Mouse (Mus musculus) CD4-positive, CD25-positive, alpha-beta regulatory T cell, adult 4 months (primary cell): ENCODE results near the gene Rb1. TPM values are rescaled to one million over a fixed set of nuclear protein-coding genes. Genes with fewer than 3 reads are reported as not detected.

Source experiments
- ATAC-seq: one replicate; pipeline ENCODE4 v1.8.0; 2017
- polyA plus RNA-seq, 2 experiments: library from polyadenylated mRNA; unstranded; fragments of 100-300 nt; shearing (Covaris generic); gene quantifications; one replicate each; pipeline ENCODE4 v1.2.1; 2017

Rb1 gene
- polyA plus RNA-seq, 2 experiments from 2014 or later: 10.0 to 85.9 TPM

DNA sequence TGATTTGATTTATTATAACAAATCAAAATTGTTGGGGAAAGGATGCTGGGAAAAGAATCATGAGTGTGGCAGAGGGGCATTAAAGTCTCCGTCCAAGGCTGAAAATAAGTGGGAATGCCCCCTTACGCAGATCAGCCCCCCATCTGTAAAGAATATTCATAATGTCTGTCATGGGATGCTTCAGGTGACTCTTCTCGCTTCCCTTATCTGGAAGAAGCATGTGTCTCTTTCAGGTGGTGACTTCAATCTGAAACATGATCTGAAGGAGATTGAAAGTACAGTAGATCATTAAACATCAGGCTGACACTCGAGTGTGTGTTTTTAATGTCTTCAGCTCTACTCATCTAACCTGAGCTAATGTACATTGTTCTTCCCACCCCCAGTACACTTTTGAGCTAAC, 180.1 kb downstream of the Rb1 start:
- ATAC-seq: no peak

DNA sequence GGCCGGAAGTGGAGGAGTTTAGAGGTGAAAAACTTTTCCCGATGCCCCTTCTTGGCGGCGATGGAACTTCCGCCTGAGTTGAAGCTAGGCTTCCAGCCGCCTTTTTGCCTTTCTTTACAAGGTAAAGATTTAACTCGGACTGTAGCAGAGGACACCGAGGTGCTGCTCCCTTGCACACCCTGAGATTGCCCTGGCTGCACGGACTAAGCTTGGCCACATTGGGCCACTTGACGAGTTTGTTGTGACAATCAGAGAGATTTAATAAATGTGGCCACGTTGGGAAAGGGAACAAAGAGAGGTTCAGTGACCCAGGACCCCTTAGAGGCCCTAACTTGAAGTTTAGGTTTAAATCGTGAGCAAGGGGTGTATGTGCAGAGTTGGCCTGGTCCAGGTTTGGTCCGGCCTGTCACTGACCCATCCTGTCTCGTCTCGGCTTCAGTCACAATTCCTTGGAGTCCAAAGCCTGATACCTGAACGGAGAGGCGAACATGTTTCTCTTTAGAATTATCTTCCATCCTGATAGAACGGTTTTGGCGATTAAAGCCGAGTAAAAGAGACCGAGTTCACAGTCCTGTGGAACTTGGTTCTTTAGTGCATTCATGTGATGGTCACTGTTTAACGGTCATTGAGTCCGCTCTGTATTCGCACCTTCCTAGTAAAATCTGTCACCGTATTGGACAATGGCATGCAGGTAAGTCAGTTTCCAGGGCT, 181.8 kb downstream of the Rb1 start:
- no peak for ATAC-seq

DNA sequence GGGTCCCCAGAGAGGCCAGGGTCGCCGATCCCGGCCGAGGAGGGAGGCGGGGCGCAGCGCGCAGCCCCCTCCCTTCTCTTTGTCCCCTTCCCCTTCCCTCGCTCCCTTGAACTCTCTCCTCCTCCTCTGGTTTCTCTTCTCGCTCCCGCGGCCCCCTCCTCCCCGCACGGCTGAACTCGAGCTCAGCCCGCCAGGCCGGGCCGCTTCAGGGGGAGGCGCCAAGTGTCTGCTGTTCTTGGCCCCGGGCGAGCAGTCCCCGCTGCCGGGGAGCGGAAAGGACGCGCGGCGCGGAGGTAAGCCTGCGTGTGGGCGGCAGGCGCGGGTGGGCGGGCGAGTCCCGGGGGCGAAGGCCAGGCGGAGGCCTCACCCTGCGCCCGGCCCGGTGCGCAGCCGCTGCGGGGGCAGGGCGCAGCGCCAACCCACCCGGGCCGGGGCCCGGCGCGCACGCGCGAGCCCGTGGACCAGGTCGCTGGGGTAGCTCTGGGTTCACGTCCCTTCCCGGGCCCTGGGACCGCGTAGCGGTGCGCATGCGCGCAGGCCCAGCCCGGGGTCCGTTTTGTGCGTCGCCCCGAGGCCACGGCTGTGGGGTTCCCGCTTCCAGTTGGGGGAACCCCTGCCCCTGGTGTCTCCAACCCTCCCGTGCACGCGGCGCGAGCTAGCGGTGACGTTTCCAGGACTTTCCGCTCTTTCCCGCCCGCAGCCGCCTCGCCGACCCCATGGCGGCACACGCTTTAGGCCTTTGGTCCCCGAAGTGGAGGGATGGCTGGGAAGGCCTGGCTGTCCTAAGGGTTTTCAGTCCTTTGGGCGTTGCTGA, 182.5 kb downstream of the Rb1 start:
- ATAC-seq: peak; percentile 74

DNA sequence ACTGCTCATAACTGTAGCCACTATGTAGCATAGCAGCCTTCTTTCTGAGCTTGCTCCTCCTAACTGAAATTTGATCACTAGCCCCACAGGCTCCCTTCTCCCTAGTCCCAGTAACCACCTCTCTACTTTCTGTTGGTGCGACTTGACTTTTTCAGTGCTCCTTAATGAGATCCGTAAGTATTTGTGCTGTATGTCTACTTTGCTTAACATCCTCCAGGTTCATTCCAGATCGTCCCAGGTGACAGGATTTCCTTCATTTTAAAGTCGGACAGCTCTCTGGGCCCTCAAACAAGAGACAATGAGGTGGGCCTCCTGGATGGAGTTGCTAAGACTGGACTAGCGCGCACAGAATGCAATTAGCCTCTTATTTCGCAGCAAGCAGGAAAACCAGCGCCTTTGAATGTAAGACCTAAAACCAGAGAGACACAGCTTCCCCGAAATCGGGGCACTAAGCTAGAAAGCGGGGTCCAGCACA, 183.2 kb downstream of the Rb1 start:
- peak; percentile 4 for ATAC-seq

DNA sequence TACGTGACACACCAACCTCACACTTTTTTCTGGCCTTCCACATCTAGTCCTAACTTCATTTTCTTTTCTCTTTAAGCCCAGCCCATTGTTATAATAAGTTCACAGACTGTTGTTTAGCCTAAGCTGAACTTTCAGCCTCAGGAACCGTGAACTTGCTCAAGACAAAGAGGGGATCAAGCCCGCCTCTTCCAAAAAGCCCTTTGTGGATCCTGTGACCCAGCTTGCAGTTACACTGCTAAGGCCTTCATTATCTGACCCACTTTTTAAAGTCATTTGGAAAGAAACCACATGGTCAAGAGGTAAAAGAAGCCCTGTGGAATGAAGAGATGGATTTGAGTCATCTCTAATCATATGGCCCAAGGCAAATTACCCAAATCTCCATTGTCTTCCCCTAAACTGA, 183.8 kb downstream of the Rb1 start:
- no peak for ATAC-seq

DNA sequence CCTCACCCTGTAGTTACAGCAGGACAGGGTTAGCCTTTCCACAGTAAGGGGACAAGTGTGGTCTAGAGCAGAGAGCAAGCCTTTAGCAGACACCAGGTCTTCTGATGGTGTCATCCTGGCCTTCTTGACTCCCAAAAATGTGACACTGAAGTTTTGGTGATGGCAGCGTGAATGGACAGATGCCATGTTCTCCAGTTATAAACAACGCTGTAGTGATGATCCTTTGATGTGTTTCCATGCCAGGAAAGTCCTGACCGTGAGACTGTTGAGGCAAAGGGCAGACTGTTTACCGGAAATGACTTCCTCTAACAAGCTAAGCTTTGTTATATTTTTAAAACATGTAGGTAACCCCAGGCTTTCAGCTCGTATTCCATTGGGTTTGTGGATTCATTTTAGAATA, 185.8 kb downstream of the Rb1 start:
- ATAC-seq: no peak

DNA sequence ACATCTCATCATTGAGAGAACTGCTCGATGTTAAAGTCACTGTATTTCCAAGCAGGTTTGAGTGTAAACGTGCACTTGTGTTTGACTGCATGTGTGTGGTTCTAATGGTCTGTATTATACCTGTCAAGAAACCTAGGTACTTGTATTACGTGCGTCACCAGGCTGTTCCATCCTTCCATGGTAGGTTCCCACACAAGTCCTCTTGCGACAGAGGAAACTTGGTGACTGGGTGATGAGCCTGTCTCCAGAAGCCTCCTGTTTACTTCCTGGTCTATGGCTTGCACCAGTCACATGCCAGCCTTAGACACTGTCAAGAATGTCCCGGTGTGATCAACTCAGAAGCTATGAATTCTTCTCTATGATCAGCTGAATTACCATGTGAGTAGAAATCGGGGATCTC, 187.1 kb downstream of the Rb1 start:
- ATAC-seq: no peak

DNA sequence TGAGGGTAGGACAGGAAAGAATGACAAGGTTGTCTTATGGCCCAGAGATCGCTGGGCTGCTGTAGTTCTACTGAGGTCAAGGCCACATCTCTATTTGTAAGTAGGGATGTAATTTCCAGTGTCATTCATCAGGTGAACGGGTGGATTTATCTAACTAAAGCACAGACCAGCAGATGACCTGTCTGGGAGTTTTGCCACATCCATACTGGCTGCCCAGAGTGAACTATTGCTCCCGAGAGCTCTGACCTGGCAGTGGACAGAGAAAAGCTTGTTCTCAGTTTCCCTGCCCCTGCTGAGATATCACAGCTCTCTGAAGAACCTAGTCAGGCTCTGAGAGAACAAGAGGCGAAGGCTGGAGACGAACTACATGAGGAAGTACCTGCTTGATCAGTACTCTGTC, 188.4 kb downstream of the Rb1 start:
- ATAC-seq: no peak

Other genes starting within 250 kb of the Rb1 start
- gene Rcbtb2, start 202.8 kb downstream of the Rb1 start, polyA plus RNA-seq: 10 to 100 TPM; 55.6 to 61.4 TPM
- 10 to 100 TPM; 40.4 to 41.5 TPM for gene Lpar6, start 87.9 kb downstream of the Rb1 start, polyA plus RNA-seq
- 1,000 to 10,000 TPM in 1 of 2 experiments, 100 to 1,000 TPM in 1; 926 to 1,094 TPM for gene Itm2b, start 59.5 kb upstream of the Rb1 start, polyA plus RNA-seq
- 10 to 100 TPM; 73.3 to 88.7 TPM for gene Med4, start 184.2 kb upstream of the Rb1 start, polyA plus RNA-seq
- gene Sucla2, start 199.5 kb upstream of the Rb1 start, polyA plus RNA-seq: 10 to 100 TPM; 75.7 to 78.3 TPM
- 1 to 10 TPM; 3.9 to 4.4 TPM for gene Nudt15, start 222.4 kb upstream of the Rb1 start, polyA plus RNA-seq